Mouse (Mus musculus) olfactory bulb, adult 2 months (tissue): ENCODE data around the gene Igfn1.

Experiments
- CTCF ChIP-seq: fragments of 200-500 bp; IDR thresholded peaks from 2 replicates; pipeline ENCODE4 v1.5.1; 2012; ENCODE audit warnings: low read depth, mild to moderate bottlenecking, low read length, moderate library complexity; ENCODE audit not compliant: insufficient read depth
- POLR2A ChIP-seq: fragments of 200-500 bp; IDR thresholded peaks from 2 replicates; pipeline ENCODE4 v1.6.1; 2012; ENCODE audit warnings: mild to moderate bottlenecking, low read depth, low read length, moderate library complexity; ENCODE audit not compliant: insufficient read depth

- TF ChIP-seq POLR2A (no peak), CTCF (no peak)
Measured at GRCm38 (mm10) chr1:135999720-136000287, 6.3 kb downstream of the Igfn1 start.
